Mouse (Mus musculus) E14TG2a.4 (cell line): ENCODE data around the gene Brd4.

ENCODE experiments used
- H3K27me3 ChIP-seq: 2 replicates; pipeline ENCODE4 v1.6.1; 2014; ENCODE audit warnings: low read length, control low read depth; ENCODE audit not compliant: insufficient read depth
- H3K36me3 ChIP-seq: 2 replicates; pipeline ENCODE4 v1.6.1; 2014; ENCODE audit warnings: low read length, control low read depth; ENCODE audit not compliant: insufficient read depth
- H3K4me1 ChIP-seq: replicated peaks from 2 replicates; pipeline ENCODE4 v1.6.1; 2014; ENCODE audit warnings: low read depth, low read length, control low read depth
- H3K4me3 ChIP-seq: replicated peaks from 2 replicates; pipeline ENCODE4 v1.5.1; 2014; ENCODE audit warnings: mild to moderate bottlenecking, low read length
- H3K9me3 ChIP-seq: 2 replicates; pipeline ENCODE4 v1.6.1; 2014; ENCODE audit warnings: low read length, control low read depth
- CTCF ChIP-seq: conservative IDR thresholded peaks from 2 replicates; pipeline ENCODE4 v1.5.1; 2014; ENCODE audit warnings: low read length
- NANOG ChIP-seq: IDR thresholded peaks from 2 replicates; pipeline ENCODE4 v1.6.1; 2014; ENCODE audit warnings: borderline replicate concordance, low read length, mixed read lengths
- POU5F1 ChIP-seq: IDR thresholded peaks from 2 replicates; pipeline ENCODE4 v1.6.1; 2014; ENCODE audit warnings: low read length, borderline replicate concordance

The Brd4 gene

DNA sequence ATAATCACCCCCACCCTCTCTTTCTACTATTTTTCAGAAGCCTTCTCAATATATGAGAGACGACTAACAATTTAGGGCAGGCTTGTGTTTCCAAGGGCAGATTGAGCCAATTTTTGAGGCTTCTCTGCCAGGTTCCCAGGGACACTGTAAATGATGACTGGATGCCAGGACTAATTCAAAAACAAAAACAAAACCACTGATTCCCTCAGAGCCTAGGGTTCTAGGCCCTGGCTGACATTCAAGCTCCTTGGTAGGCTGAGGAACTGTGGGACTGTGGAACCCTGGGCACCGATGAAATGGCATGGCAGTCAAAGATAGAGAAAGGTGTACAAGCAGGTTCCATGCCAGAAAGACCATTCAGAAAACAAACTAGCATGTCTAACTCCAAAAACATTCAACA is 31.3 kb downstream of the Brd4 start:
- peaks cover 81% of the 10 kb centered on the region for H3K4me1 ChIP-seq
- TF ChIP-seq POU5F1 (no peak), NANOG (no peak), CTCF (no peak)
- H3K9me3 ChIP-seq = no peaks in the 10 kb centered on the region
- no peak overlapping the region for H3K4me3 ChIP-seq
- H3K36me3 ChIP-seq = peaks cover 74% of the 10 kb centered on the region
- H3K27me3 ChIP-seq = no peaks in the 10 kb centered on the region

- peaks cover 76% of the 10 kb centered on the region for H3K4me1 ChIP-seq
- TF ChIP-seq CTCF (no peak), NANOG (no peak), POU5F1 (no peak)
Observed at GRCm38 (mm10) chr17:32251827-32252470, 32.6 kb downstream of the Brd4 start.

GRCm38 (mm10) chr17:32250066-32250465 is 34.5 kb downstream of the Brd4 start:
- H3K27me3 ChIP-seq = no peaks in the 10 kb centered on the region
- TF ChIP-seq CTCF = no peak
- H3K4me3 ChIP-seq = no peak overlapping the region
- H3K9me3 ChIP-seq = no peaks in the 10 kb centered on the region
- peaks cover 85% of the 10 kb centered on the region for H3K4me1 ChIP-seq
- peaks cover 77% of the 10 kb centered on the region for H3K36me3 ChIP-seq

More at GRCm38 (mm10) chr17:32251827-32252470, 32.6 kb downstream of the Brd4 start:
- H3K4me3 ChIP-seq = no peak overlapping the region
- H3K36me3 ChIP-seq = peaks cover 68% of the 10 kb centered on the region
- H3K9me3 ChIP-seq = no peaks in the 10 kb centered on the region
- H3K27me3 ChIP-seq = no peaks in the 10 kb centered on the region

DNA sequence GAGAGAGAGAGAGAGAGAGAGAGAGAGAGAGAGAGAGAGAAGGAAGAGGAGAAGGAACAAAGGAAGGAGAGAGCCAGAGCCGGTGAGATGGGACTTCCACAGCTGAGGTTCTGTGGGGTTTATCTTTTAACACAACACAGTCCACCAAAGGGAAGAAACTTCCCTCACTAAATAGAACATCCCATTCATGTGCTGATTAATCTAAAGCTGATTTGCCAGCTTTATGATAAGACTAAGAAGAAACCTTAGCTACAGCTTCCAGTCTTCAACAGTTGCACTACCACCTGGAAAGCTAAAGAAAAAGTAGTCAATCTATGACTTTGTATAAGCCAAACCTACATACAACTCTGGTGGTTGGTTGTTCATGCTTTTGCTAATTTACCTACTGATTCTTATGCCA is 36.3 kb downstream of the Brd4 start:
- H3K4me3 ChIP-seq = no peak overlapping the region
- no peaks in the 10 kb centered on the region for H3K27me3 ChIP-seq
- TF ChIP-seq POU5F1 (no peak), NANOG (no peak), CTCF (no peak)

DNA sequence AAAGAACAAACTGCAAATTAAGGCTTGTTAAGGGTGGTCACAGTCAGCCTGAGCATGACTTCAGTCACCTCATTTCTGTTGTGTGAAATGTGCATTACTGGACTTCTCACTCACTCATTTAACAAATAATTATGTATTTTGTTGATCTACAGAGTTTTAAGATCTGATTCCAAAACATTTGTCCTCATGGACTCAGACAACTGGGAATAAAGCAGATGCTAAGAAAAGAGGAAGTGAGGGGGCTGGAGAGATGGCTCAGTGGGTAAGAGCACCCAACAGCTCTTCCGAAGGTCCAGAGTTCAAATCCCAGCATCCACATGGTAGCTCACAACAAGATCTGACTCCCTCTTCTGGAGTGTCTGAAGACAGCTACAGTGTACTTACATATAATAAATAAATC is 36.9 kb downstream of the Brd4 start:
- Histone ChIP-seq H3K4me3 (no peak overlapping the region), H3K9me3 (no peaks in the 10 kb centered on the region), H3K4me1 (peaks cover 82% of the 10 kb centered on the region), H3K27me3 (no peaks in the 10 kb centered on the region), H3K36me3 (peaks cover 75% of the 10 kb centered on the region)
- no peak for TF ChIP-seq CTCF
- no peak for TF ChIP-seq NANOG

More for the DNA sequence above, 36.3 kb downstream of the Brd4 start:
- H3K4me1 ChIP-seq = peaks cover 79% of the 10 kb centered on the region
- H3K36me3 ChIP-seq = peaks cover 75% of the 10 kb centered on the region
- no peaks in the 10 kb centered on the region for H3K9me3 ChIP-seq

- H3K4me3 ChIP-seq = no peak overlapping the region
- no peaks in the 10 kb centered on the region for H3K9me3 ChIP-seq
- H3K36me3 ChIP-seq = peaks cover 73% of the 10 kb centered on the region
- H3K27me3 ChIP-seq = no peaks in the 10 kb centered on the region
- TF ChIP-seq NANOG (no peak), CTCF (no peak), POU5F1 (no peak)
- H3K4me1 ChIP-seq = peaks cover 80% of the 10 kb centered on the region
Observed at GRCm38 (mm10) chr17:32246117-32246516, 38.4 kb downstream of the Brd4 start.

GRCm38 (mm10) chr17:32240881-32241531 is 43.5 kb downstream of the Brd4 start:
- TF ChIP-seq POU5F1 (no peak), NANOG (no peak), CTCF (no peak)
- Histone ChIP-seq H3K9me3 (no peaks in the 10 kb centered on the region), H3K36me3 (peaks cover 76% of the 10 kb centered on the region), H3K4me3 (no peak overlapping the region), H3K27me3 (no peaks in the 10 kb centered on the region), H3K4me1 (peaks cover 83% of the 10 kb centered on the region)

GRCm38 (mm10) chr17:32238589-32238988 is 45.9 kb downstream of the Brd4 start:
- Histone ChIP-seq H3K4me1 (peaks cover 84% of the 10 kb centered on the region), H3K4me3 (no peak overlapping the region), H3K27me3 (no peaks in the 10 kb centered on the region), H3K36me3 (peaks cover 80% of the 10 kb centered on the region), H3K9me3 (no peaks in the 10 kb centered on the region)
- no peak for TF ChIP-seq POU5F1
- TF ChIP-seq CTCF = no peak
- TF ChIP-seq NANOG = no peak
